Mouse (Mus musculus) hindbrain, embryonic 11.5 days (tissue): Measurements from ENCODE around the gene Pecam1. TPM values are rescaled to one million over a fixed set of nuclear protein-coding genes. Genes with fewer than 3 reads are reported as not detected.
A peak's percentile ranks its signal among the peaks of the same experiment; 100 is the strongest.
"Not testable (repeated sequence)": the region's sequence is repeated elsewhere in the genome, so short reads cannot be mapped to it uniquely, and the experiment has no call there.

Experiments
- ATAC-seq: fragments of 200-750 bp; cut with Nextera tagmentation; 2 replicates; pipeline ENCODE4 v1.8.0; 2017; ENCODE audit warnings: mild to moderate bottlenecking, moderate TSS enrichment, moderate library complexity; ENCODE audit not compliant: low FRiP score
- DNase-seq: peaks from one replicate; pipeline ENCODE4 v3.0.0-alpha.2; 2015; ENCODE audit warnings: low spot score
- H3K27ac ChIP-seq: fragments of 300-500 bp; sonication (generic); 2 replicates; pipeline ENCODE4 v1.5.1; 2014; ENCODE audit warnings: mild to moderate bottlenecking, low read depth, low read length
- H3K27me3 ChIP-seq: fragments of 300-500 bp; sonication (generic); 2 replicates; pipeline ENCODE4 v1.6.1; 2014; ENCODE audit warnings: mild to moderate bottlenecking, low read length, moderate library complexity, mixed read lengths; ENCODE audit not compliant: control insufficient read depth, insufficient read depth
- H3K36me3 ChIP-seq: fragments of 300-500 bp; sonication (generic); 2 replicates; pipeline ENCODE4 v1.6.1; 2014; ENCODE audit warnings: mild to moderate bottlenecking, low read length, moderate library complexity, mixed read lengths; ENCODE audit not compliant: control insufficient read depth, insufficient read depth
- H3K4me1 ChIP-seq: fragments of 300-500 bp; sonication (generic); replicated peaks from 2 replicates; pipeline ENCODE4 v1.6.1; 2014; ENCODE audit warnings: low read length, mixed read lengths; ENCODE audit not compliant: control insufficient read depth, insufficient read depth
- H3K4me2 ChIP-seq: fragments of 300-500 bp; sonication (generic); replicated peaks from 2 replicates; pipeline ENCODE4 v1.6.1; 2014; ENCODE audit warnings: mild to moderate bottlenecking, low read depth, low read length
- H3K4me3 ChIP-seq: fragments of 300-500 bp; sonication (generic); 2 replicates; pipeline ENCODE4 v1.5.1; 2014; ENCODE audit warnings: low read depth, low read length
- H3K9ac ChIP-seq: fragments of 300-500 bp; sonication (generic); 2 replicates; pipeline ENCODE4 v1.6.1; 2014; ENCODE audit warnings: low read depth, low read length
- H3K9me3 ChIP-seq: fragments of 300-500 bp; sonication (generic); 2 replicates; pipeline ENCODE4 v1.6.1; 2016; ENCODE audit warnings: low read length; ENCODE audit not compliant: control insufficient read depth
- WGBS: fragments of 180-500 bp; shearing (Covaris S2); extraction: QIAGEN DNeasy Blood & Tissue Kit; methylation state at CpG from one replicate; pipeline ENCODE4 v1.1.7; 2014; 5-methylcytosine and 5-hydroxymethylcytosine counted together
- polyA plus RNA-seq: library from polyadenylated mRNA; unstranded; fragments of >200 nt; fragmentation: Nextera tagmentation; extraction: Ambion mirVana; gene quantifications from 2 replicates; pipeline ENCODE4 v1.2.1, GENCODE M21; 2014

The Pecam1 gene
- polyA plus RNA-seq, 1 experiment from 2014 or later, result 20.3 TPM

DNA sequence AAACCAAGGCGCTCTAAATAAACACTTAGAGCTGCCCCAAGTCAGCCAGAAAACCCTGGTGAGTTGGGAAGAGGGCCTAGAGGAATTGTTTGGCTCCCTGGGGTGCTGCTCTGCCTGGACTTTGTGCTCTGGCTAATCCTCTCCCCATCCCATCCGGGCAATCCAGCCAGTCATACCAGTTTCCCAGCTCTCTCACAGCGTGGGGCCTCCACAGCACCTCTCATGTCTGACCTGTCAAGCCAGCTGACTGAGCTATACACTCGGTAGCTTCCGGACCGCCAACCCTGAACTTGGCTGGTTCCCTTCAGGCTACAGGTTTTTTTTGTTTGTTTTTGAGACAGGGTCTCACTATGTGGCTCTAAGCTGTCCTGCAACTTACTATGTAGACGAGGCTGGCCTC, 112.7 kb downstream of the Pecam1 start:
- Histone ChIP-seq H3K4me1 (no peaks in the 10 kb centered on the region), H3K27ac (no peak overlapping the region), H3K9ac (no peak overlapping the region), H3K9me3 (no peaks in the 10 kb centered on the region), H3K4me3 (no peak overlapping the region), H3K27me3 (no peaks in the 10 kb centered on the region), H3K36me3 (no peaks in the 10 kb centered on the region), H3K4me2 (no peak overlapping the region)
- no peak for DNase-seq
- 14% methylated on average over 7 of the region's 7 CpGs for WGBS
- ATAC-seq, result no peak

DNA sequence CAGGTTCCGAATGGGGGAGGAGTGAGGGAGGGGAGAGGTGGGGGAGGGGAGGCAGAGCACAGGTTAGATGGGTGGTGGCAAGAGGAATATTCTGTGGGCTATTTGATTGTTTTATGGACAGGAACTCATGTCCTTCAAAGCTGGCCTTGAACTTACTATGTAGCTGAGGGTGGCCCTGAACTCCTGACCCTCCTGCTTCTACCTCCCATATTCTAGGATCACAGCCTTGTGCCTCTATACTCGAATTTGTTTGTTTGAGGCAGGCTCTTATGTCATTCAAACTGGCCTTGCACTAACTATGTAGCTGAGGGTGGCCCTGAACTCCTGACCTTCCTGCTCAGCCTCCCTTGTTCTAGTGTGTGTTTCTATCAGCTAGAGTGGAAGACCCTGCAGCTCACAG, 114.5 kb downstream of the Pecam1 start:
- Histone ChIP-seq H3K9me3 (no peaks in the 10 kb centered on the region), H3K4me3 (no peak overlapping the region), H3K4me2 (no peak overlapping the region), H3K36me3 (no peaks in the 10 kb centered on the region), H3K27me3 (no peaks in the 10 kb centered on the region), H3K9ac (no peak overlapping the region), H3K4me1 (no peaks in the 10 kb centered on the region), H3K27ac (no peak overlapping the region)
- WGBS, result 68% methylated on average over 2 of the region's 2 CpGs
- ATAC-seq (no peak), DNase-seq (no peak)

DNA sequence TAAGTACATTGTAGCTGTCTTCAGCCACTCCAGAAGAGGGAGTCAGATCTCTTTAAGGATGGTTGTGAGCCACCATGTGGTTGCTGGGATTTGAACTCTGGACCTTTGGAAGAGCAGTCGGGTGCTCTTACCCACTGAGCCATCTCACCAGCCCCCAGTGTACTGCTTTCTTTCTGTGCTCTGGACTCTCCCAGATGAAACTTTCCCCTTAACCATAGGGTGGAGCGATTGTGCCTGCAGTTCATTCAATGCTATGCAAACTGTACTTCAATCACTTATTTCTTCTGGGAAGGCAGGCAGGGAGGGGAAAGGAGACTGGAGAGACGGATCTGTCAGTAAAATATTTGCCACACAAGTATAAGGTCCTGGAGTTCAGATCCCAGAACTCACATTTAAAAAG, 116.3 kb downstream of the Pecam1 start:
- not testable (repeated sequence) for H3K4me2 ChIP-seq, ATAC-seq, DNase-seq, H3K27ac ChIP-seq, H3K9ac ChIP-seq, H3K4me3 ChIP-seq, H3K4me1 ChIP-seq, H3K9me3 ChIP-seq, H3K27me3 ChIP-seq, H3K36me3 ChIP-seq
- 91% methylated on average over 3 of the region's 3 CpGs for WGBS

DNA sequence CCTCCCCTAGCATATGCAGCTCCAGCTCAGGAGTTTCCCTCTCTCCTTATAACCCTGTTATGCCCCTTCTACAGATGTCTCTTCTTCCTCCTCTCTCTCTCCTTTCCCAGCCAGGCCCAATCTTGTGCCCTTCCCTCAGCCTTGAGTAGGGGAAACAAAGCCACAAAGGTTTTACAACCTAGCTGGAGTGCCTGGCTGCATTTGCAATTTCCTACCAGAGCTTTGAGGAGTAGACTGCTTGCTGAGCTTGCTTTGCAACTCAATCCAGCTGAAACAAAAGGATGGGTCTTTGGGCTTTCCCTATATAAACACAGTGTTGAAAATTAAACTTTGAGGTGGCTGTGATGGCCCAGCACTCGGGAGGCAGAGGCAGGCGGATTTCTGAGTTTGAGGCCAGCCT, 117.0 kb downstream of the Pecam1 start:
- Histone ChIP-seq H3K9ac (no peak overlapping the region), H3K4me2 (no peak overlapping the region), H3K4me1 (no peaks in the 10 kb centered on the region), H3K9me3 (no peaks in the 10 kb centered on the region), H3K36me3 (no peaks in the 10 kb centered on the region), H3K27ac (no peak overlapping the region), H3K27me3 (no peaks in the 10 kb centered on the region), H3K4me3 (no peak overlapping the region)
- DNase-seq, result no peak
- no peak for ATAC-seq
- WGBS, result 85% methylated on average over 2 of the region's 2 CpGs

DNA sequence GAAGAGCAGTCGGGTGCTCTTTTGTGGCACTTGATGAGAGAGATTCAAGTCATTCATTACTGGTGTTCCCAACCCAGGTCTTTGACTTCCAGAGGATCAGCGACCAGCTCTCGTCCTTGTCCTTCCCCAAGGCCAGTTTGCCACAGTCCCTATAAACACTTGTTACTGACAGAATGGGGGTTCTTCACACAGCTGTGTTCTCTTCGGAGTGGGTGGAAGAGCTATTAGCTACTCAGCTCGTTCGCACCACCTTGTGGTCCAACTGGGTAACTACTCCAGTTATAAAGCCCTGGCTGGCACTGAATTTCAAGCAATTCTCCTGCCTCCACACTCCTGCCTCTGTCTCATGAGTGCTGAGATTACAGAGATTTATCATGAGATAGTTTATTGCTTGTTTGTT, 122.7 kb downstream of the Pecam1 start:
- H3K4me3 ChIP-seq, result no peak overlapping the region
- DNase-seq (peak; percentile 82), ATAC-seq (no peak)
- H3K4me1 ChIP-seq, result no peaks in the 10 kb centered on the region
- H3K4me2 ChIP-seq, result no peak overlapping the region
- no peaks in the 10 kb centered on the region for H3K9me3 ChIP-seq
- WGBS, result 29% methylated on average over 6 of the region's 6 CpGs
- H3K9ac ChIP-seq, result no peak overlapping the region
- no peaks in the 10 kb centered on the region for H3K36me3 ChIP-seq
- H3K27ac ChIP-seq, result no peak overlapping the region
- no peaks in the 10 kb centered on the region for H3K27me3 ChIP-seq

DNA sequence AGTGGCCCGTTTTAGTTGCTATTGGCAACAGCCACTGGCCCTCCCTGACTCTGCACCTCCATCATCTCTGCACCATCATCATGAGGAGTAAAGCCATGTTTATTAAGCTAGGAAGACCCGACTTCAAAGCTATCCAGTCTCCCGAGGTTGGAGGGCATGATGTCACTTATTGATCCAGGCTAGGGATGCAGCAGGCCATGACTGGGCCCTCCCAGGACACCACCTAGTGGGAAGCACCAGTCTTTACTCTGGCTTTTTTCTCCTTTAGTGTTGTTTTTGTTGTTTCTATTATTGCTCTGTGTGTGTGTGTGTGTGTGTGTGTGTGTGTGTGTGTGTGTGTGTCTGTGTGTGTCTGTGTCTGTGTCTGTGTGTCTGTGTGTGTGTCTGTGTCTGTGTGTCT, 124.9 kb downstream of the Pecam1 start:
- H3K4me3 ChIP-seq, result no peak overlapping the region
- H3K4me1 ChIP-seq, result no peaks in the 10 kb centered on the region
- 53% methylated on average over 3 of the region's 3 CpGs for WGBS
- H3K27ac ChIP-seq, result no peak overlapping the region
- DNase-seq, result no peak
- ATAC-seq, result no peak
- H3K4me2 ChIP-seq, result no peak overlapping the region
- no peaks in the 10 kb centered on the region for H3K27me3 ChIP-seq
- no peak overlapping the region for H3K9ac ChIP-seq
- no peaks in the 10 kb centered on the region for H3K9me3 ChIP-seq
- H3K36me3 ChIP-seq, result no peaks in the 10 kb centered on the region

DNA sequence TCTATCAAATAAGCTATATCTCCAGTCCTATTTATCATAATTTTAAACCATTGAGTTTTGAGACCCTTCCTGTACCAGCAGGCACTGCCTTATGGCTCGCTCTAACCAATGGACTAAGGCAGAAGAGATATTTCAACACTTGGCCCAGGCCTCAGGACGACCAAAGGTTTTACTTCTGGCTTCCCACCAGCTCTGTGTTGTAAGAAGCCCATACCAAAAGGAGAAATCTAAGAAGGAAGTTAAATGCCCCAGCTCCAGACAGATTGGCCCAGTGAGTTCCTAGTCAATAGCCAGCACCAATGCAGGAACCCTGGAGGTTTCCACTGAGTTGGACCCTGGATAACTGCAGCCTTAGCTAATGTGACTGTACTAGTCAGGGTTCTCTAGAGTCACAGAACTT, 126.8 kb downstream of the Pecam1 start:
- H3K27me3 ChIP-seq, result no peaks in the 10 kb centered on the region
- H3K4me1 ChIP-seq, result no peaks in the 10 kb centered on the region
- H3K9ac ChIP-seq, result no peak overlapping the region
- ATAC-seq, result no peak
- H3K36me3 ChIP-seq, result no peaks in the 10 kb centered on the region
- no peaks in the 10 kb centered on the region for H3K9me3 ChIP-seq
- no peak overlapping the region for H3K27ac ChIP-seq
- WGBS, result 64% methylated on average over 2 of the region's 2 CpGs
- H3K4me2 ChIP-seq, result no peak overlapping the region
- DNase-seq, result no peak
- H3K4me3 ChIP-seq, result no peak overlapping the region

DNA sequence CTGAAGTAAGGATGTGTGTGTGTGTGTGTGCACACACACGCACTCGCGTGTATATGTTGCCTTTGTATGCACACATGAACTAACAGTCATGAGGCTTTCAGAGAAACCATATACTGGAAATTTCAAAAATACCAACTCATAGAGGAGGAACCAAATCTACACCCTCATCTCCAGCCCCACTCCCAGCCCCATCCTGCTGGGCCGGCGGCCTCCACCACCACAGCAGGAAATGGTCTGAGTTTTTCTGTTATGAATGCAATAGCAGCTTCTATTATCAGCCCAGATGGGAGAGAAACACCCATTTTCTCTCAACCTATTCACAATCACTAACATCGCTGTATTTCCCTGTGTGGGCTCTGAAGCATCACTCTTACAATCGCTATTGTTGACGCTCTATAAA, 128.4 kb downstream of the Pecam1 start:
- DNase-seq, result no peak
- WGBS, result 90% methylated on average over 8 of the region's 8 CpGs
- no peak overlapping the region for H3K4me2 ChIP-seq
- H3K9ac ChIP-seq, result no peak overlapping the region
- no peak for ATAC-seq
- no peak overlapping the region for H3K27ac ChIP-seq
- no peaks in the 10 kb centered on the region for H3K36me3 ChIP-seq
- no peaks in the 10 kb centered on the region for H3K27me3 ChIP-seq
- no peaks in the 10 kb centered on the region for H3K9me3 ChIP-seq
- no peaks in the 10 kb centered on the region for H3K4me1 ChIP-seq
- H3K4me3 ChIP-seq, result no peak overlapping the region

DNA sequence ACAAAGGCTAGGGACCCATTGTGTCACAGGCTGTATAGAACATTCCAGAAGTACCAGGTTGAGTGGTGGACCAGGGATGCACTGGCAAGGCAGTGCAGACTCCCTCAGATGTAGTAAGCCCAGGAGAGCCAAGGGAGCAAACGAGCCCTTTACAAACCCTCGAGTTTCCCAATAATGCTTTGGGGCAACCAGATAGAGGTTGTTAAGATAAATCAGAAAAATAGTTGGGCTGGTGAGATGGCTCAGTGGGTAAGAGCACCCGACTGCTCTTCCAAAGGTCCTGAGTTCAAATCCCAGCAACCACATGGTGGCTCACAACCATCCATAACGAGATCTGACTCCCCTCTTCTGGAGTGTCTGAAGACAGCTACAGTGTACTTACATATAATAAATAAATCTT, 131.7 kb downstream of the Pecam1 start:
- DNase-seq, H3K4me1 ChIP-seq, H3K27ac ChIP-seq, H3K4me2 ChIP-seq, H3K9me3 ChIP-seq, H3K36me3 ChIP-seq, H3K9ac ChIP-seq, H3K27me3 ChIP-seq, H3K4me3 ChIP-seq, ATAC-seq: not testable (repeated sequence)
- WGBS, result 87% methylated on average over 4 of the region's 4 CpGs
